Mouse (Mus musculus) hindbrain, embryonic 14.5 days (tissue): ENCODE data around the gene Pimreg. TPM values are rescaled to one million over a fixed set of nuclear protein-coding genes. Genes with fewer than 3 reads are reported as not detected.

ENCODE experiments used
- ATAC-seq: fragments of 200-750 bp; cut with Nextera tagmentation; 2 replicates; pipeline ENCODE4 v1.8.0; 2017; ENCODE audit warnings: moderate number of reproducible peaks, mild to moderate bottlenecking, moderate TSS enrichment, moderate library complexity; ENCODE audit not compliant: low FRiP score
- DNase-seq: peaks from one replicate; pipeline ENCODE4 v3.0.0-alpha.2; 2015; ENCODE audit warnings: low spot score
- H3K27ac ChIP-seq: fragments of 300-500 bp; sonication (generic); 2 replicates; pipeline ENCODE4 v1.5.1; 2014; ENCODE audit warnings: mild to moderate bottlenecking, moderate library complexity
- H3K27me3 ChIP-seq: fragments of 300-500 bp; sonication (generic); 2 replicates; pipeline ENCODE4 v1.6.1; 2014; ENCODE audit warnings: mild to moderate bottlenecking, low read length, mixed read lengths; ENCODE audit not compliant: control insufficient read depth, insufficient read depth
- H3K36me3 ChIP-seq: fragments of 300-500 bp; sonication (generic); replicated peaks from 2 replicates; pipeline ENCODE4 v1.6.1; 2014; ENCODE audit not compliant: control insufficient read depth, insufficient read depth
- H3K4me1 ChIP-seq: fragments of 300-500 bp; sonication (generic); replicated peaks from 2 replicates; pipeline ENCODE4 v1.6.1; 2014; ENCODE audit warnings: antibody characterized with exemption, low read length, mixed read lengths; ENCODE audit not compliant: control insufficient read depth, insufficient read depth
- H3K4me2 ChIP-seq: fragments of 300-500 bp; sonication (generic); replicated peaks from 2 replicates; pipeline ENCODE4 v1.6.1; 2014; ENCODE audit warnings: mild to moderate bottlenecking, moderate library complexity
- H3K4me3 ChIP-seq: fragments of 300-500 bp; sonication (generic); replicated peaks from 2 replicates; pipeline ENCODE4 v1.5.1; 2014; ENCODE audit warnings: mild to moderate bottlenecking, low read length
- H3K9ac ChIP-seq: fragments of 300-500 bp; sonication (generic); 2 replicates; pipeline ENCODE4 v1.6.1; 2014
- H3K9me3 ChIP-seq: fragments of 300-500 bp; sonication (generic); 2 replicates; pipeline ENCODE4 v1.6.1; 2016; ENCODE audit warnings: low read length; ENCODE audit not compliant: control insufficient read depth
- WGBS: fragments of 180-500 bp; shearing (Covaris S2); extraction: QIAGEN DNeasy Blood & Tissue Kit; methylation state at CpG from one replicate; pipeline ENCODE4 v1.1.7; 2014; 5-methylcytosine and 5-hydroxymethylcytosine counted together
- polyA plus RNA-seq: library from polyadenylated mRNA; unstranded; fragments of >200 nt; fragmentation: Nextera tagmentation; extraction: Ambion mirVana; gene quantifications from 2 replicates; pipeline ENCODE4 v1.2.1, GENCODE M21; 2014

Pimreg gene
- 26.8 and 30.2 TPM in 2 replicates for polyA plus RNA-seq

GRCm38 (mm10) chr11:72041768-72042607, at the start of gene Pimreg:
Pimreg (plus strand) TSS chr11:72042032.
- Histone ChIP-seq H3K36me3 (no peaks in the 10 kb centered on the region), H3K4me1 (peaks cover 26% of the 10 kb centered on the region), H3K27me3 (no peaks in the 10 kb centered on the region), H3K4me3 (peak within 1 kb of the TSS; percentile 75), H3K9me3 (no peaks in the 10 kb centered on the region), H3K9ac (peak within 1 kb of the TSS; percentile 68), H3K27ac (peak within 1 kb of the TSS; percentile 68), H3K4me2 (peak within 1 kb of the TSS; percentile 96)
- ATAC-seq (peak; percentile 90), DNase-seq (peak; percentile 88)
- under 1% methylated on average over 52 of the region's 52 CpGs for WGBS

DNA sequence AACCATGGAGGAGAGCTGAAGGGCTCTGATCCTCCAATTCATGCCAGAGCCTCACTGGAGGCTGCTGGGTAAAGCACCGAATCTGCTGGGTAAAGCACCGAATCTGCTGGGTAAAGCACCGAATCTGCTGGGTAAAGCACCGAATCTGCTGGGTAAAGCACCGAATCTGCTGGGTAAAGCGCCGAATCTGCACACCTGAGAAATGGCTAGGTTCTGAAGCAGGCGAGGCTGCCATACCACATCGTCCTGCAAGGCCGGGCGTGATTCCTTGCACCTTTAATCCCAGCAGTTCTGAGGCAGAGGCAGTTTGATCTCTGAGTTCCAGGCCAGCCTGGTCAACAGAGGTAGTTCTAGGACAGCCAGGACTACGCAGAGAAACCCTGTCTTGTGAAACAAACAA, 49.4 kb upstream of the Pimreg start:
- H3K9me3 ChIP-seq = no peaks in the 10 kb centered on the region
- no peak overlapping the region for H3K4me2 ChIP-seq
- no peak overlapping the region for H3K4me3 ChIP-seq
- DNase-seq (no peak), ATAC-seq (no peak)
- no peaks in the 10 kb centered on the region for H3K36me3 ChIP-seq
- H3K4me1 ChIP-seq = peaks cover 20% of the 10 kb centered on the region
- 90% methylated on average over 12 of the region's 12 CpGs for WGBS
- no peak overlapping the region for H3K9ac ChIP-seq
- no peak overlapping the region for H3K27ac ChIP-seq
- H3K27me3 ChIP-seq = no peaks in the 10 kb centered on the region

GRCm38 (mm10) chr11:71995968-71996511, 45.8 kb upstream of the Pimreg start:
- no peak overlapping the region for H3K4me3 ChIP-seq
- peak overlapping the region; percentile 59; the same call in 1 of the 2 replicates for H3K27ac ChIP-seq
- 23% methylated on average over 9 of the region's 9 CpGs for WGBS
- peak overlapping the region; percentile 37 for H3K4me2 ChIP-seq
- peak overlapping the region; percentile 38 for H3K9ac ChIP-seq
- ATAC-seq (peak; percentile 72), DNase-seq (peak; percentile 71)
- H3K4me1 ChIP-seq = peaks cover 19% of the 10 kb centered on the region
- no peaks in the 10 kb centered on the region for H3K27me3 ChIP-seq
- H3K36me3 ChIP-seq = no peaks in the 10 kb centered on the region
- H3K9me3 ChIP-seq = no peaks in the 10 kb centered on the region

GRCm38 (mm10) chr11:71996805-71997204, 45.0 kb upstream of the Pimreg start:
- WGBS = 39% methylated on average over 11 of the region's 11 CpGs
- H3K9me3 ChIP-seq = no peaks in the 10 kb centered on the region
- H3K4me1 ChIP-seq = peaks cover 19% of the 10 kb centered on the region
- H3K4me2 ChIP-seq = peak overlapping the region; percentile 24
- H3K4me3 ChIP-seq = no peak overlapping the region
- no peaks in the 10 kb centered on the region for H3K27me3 ChIP-seq
- H3K36me3 ChIP-seq = no peaks in the 10 kb centered on the region
- H3K27ac ChIP-seq = 0 out of 2 replicates have a peak overlapping the region, but pooled peaks have one; percentile 38
- peak overlapping the region; percentile 16; the same call in 1 of the 2 replicates for H3K9ac ChIP-seq
- ATAC-seq (no peak), DNase-seq (peak; percentile 43)

DNA sequence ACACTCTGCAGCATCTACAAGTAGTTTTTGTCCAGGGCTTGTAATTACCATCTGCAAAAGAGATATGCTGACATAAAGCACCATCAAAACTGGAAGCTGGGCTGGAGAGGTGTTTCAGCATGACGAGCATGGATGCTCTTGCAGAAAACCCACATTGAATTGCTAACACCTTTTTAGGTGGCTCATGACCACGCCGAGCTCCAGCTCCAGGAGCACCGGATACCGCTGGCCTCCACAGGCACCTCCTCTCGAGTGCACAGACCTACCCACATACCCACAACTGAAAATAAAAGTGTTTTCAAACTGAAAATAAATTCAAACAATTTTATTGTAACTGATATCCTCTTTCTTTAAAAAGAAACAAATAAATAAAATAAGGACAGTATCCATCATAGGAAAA, 41.6 kb upstream of the Pimreg start:
- ATAC-seq = no peak
- peaks cover 23% of the 10 kb centered on the region for H3K4me1 ChIP-seq
- H3K27ac ChIP-seq = no peak overlapping the region
- no peak overlapping the region for H3K4me2 ChIP-seq
- H3K4me3 ChIP-seq = no peak overlapping the region
- no peak overlapping the region for H3K9ac ChIP-seq
- H3K9me3 ChIP-seq = no peaks in the 10 kb centered on the region
- no peaks in the 10 kb centered on the region for H3K27me3 ChIP-seq
- DNase-seq = no peak
- WGBS = 92% methylated on average over 6 of the region's 6 CpGs
- H3K36me3 ChIP-seq = no peaks in the 10 kb centered on the region

- H3K27ac ChIP-seq = no peak overlapping the region
- 50% methylated on average over 13 of the region's 13 CpGs for WGBS
- no peaks in the 10 kb centered on the region for H3K36me3 ChIP-seq
- no peak overlapping the region for H3K9ac ChIP-seq
- H3K4me3 ChIP-seq = no peak overlapping the region
- no peak overlapping the region for H3K4me2 ChIP-seq
- ATAC-seq = no peak
- no peak for DNase-seq
- no peaks in the 10 kb centered on the region for H3K27me3 ChIP-seq
- H3K9me3 ChIP-seq = no peaks in the 10 kb centered on the region
- 0 out of 2 replicates have a peak, but pooled peaks cover 4% of the 10 kb centered on the region for H3K4me1 ChIP-seq
Observed at GRCm38 (mm10) chr11:72002138-72002853, 39.5 kb upstream of the Pimreg start.

- Histone ChIP-seq H3K4me2 (no peak overlapping the region), H3K36me3 (no peaks in the 10 kb centered on the region), H3K27me3 (no peaks in the 10 kb centered on the region), H3K9me3 (no peaks in the 10 kb centered on the region), H3K4me1 (0 out of 2 replicates have a peak, but pooled peaks cover 8% of the 10 kb centered on the region), H3K9ac (no peak overlapping the region), H3K4me3 (no peak overlapping the region), H3K27ac (no peak overlapping the region)
- 44% methylated on average over 9 of the region's 9 CpGs for WGBS
- no peak for ATAC-seq
- DNase-seq = no peak
Observed at GRCm38 (mm10) chr11:72003171-72003570, 38.7 kb upstream of the Pimreg start.

DNA sequence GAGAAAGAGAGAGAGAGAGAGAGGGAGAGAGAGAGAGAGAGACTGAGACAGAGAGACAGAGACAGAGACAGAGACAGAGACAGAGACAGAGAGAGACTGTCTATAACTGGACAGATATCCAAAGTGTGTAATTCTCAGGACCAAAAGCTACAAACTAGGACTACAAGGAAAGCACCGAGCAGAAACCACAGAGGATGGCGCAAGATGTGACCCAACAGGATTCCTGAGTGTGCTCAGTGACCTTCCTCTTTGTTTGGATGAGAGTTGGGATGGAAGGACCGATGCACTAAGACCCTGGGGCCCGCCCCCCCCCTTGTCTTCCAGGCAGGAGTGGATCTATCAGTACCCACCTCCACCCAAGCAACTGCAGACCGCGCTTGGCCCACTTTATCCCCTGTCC, 36.3 kb upstream of the Pimreg start:
- no peaks in the 10 kb centered on the region for H3K9me3 ChIP-seq
- H3K4me1 ChIP-seq = peaks cover 18% of the 10 kb centered on the region
- H3K4me3 ChIP-seq = no peak overlapping the region
- 89% methylated on average over 6 of the region's 6 CpGs for WGBS
- H3K36me3 ChIP-seq = no peaks in the 10 kb centered on the region
- H3K4me2 ChIP-seq = no peak overlapping the region
- ATAC-seq (no peak), DNase-seq (no peak)
- H3K27ac ChIP-seq = no peak overlapping the region
- H3K27me3 ChIP-seq = no peaks in the 10 kb centered on the region
- H3K9ac ChIP-seq = no peak overlapping the region

DNA sequence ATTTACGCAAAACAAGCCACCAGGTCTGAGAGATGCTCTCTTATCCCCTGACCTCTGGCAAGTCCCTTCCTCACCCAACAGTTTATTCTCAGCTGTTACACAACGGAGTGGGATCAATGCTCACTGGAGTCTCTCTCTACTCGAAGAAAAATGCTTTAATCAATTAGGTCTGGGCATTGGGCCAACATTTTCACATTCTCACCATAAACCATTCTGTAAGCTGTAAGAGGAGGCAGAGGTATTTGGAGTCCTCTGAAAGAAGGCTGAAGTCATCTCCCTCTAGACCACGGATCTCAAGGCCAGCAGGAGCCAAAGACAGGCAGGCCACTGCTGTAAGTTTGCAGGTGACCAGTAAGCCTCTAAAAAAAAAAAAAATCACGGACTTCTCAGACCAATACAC, 31.5 kb upstream of the Pimreg start:
- ATAC-seq = no peak; the same call in 1 of the 2 replicates
- Histone ChIP-seq H3K9me3 (no peaks in the 10 kb centered on the region), H3K27me3 (no peaks in the 10 kb centered on the region), H3K9ac (no peak overlapping the region), H3K4me3 (no peak overlapping the region), H3K4me2 (no peak overlapping the region), H3K27ac (0 out of 2 replicates have a peak overlapping the region, but pooled peaks have one; percentile 58), H3K4me1 (peaks cover 32% of the 10 kb centered on the region), H3K36me3 (no peaks in the 10 kb centered on the region)
- 43% methylated on average over 5 of the region's 5 CpGs for WGBS
- peak; percentile 78 for DNase-seq
